Mouse (Mus musculus) gastrocnemius, adult 18-20 months (tissue): ENCODE measurements around the gene Cabp1. TPM values are rescaled to one million over a fixed set of nuclear protein-coding genes. Genes with fewer than 3 reads are reported as not detected.
A peak's percentile ranks its signal among the peaks of the same experiment; 100 is the strongest.

Experiments
- DNase-seq: peaks from one replicate; pipeline ENCODE4 v3.0.0; 2021; ENCODE audit warnings: low spot score
- long read RNA-seq, 2 experiments: library from polyadenylated mRNA; stranded (forward); transcript quantifications; one replicate each; pipeline ENCODE4 v2.0.0; 2021
- total RNA-seq, 2 experiments: library from RNA; stranded (reverse); gene quantifications; 2 replicates each; pipeline ENCODE4 v1.2.3; 2021

Cabp1 gene
- 1 to 10 TPM in 1 of 2 experiments, under 1 TPM in 1; 0.50 to 1.2 TPM for total RNA-seq
- long read RNA-seq, experiment 1 = 0 reads
- long read RNA-seq, experiment 2, partial matches to known transcripts = 0 of 1 reads
- long read RNA-seq, experiment 2, other reads (novel, unspliced or antisense) = 0 of 1 reads

DNA sequence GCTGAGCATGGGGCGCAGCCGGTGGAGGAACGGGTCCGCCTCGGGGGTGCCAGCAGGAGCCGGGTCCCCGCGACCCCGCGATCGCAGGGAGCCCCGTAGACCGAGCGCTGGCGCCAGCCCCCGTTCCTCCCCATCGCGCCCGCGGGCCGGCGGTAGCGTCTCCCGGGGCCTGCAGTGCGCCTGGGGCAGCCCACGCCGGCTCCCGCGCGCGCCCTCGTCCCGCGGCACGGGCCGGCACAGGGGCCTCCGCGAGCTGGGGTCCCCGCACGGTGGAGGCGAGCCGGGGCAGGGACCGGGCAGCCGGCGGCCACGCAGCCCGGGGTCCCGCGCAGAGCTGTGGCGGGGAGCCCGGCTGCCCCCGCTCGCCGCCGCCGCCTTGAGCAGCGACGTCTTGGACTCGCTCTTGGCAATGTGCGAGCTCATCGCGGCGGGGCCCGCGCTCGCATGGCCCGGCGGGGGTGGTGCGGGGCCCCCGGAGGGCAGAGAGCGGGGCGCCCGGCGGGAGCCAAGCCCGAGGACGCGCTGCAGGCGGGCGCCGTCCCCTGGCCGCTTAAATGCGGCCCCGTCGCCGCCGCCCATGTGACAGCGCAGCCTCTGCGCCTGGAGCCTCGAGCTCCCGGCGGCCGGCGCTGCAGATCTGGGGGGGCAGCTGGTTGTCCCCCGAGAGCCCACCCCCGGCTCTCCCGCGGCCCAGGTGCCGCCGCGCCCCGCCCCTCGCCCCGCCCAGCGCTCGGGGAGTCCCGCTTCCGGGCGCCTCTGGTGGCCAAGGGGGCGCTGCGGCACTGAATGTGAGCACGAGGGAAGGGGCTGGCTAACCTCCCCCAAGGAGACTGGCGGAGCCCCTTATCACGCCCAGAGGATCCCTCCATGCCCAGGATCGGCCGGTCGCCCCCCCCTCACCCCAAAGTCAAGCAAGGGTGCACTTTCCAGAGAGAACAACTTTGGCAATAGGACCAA, at the start of gene Cabp1:
Gene Cabp1, minus strand, starts transcription at position 713 of the 957 bp plus-strand sequence.
- no peak for DNase-seq

DNA sequence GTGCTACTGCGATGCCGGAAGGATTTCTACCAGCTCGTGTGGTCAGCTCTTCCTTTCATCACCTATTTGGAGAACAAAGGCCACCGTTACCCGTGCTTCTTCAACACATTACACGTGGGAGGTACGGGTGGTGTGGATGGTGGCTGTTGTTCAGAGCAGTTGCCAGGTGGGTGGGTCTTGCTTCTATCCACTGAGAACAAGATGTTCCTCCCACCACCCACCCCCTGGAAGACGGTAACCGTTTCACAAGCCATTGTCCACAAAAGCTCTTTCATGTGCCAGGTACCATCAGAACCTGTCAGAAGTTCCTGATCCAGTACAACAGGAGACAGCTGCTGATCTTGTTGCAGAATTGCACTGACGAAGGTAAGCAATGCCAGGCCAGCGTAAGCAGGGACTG, 46.0 kb upstream of the Cabp1 start:
- no peak for DNase-seq

DNA sequence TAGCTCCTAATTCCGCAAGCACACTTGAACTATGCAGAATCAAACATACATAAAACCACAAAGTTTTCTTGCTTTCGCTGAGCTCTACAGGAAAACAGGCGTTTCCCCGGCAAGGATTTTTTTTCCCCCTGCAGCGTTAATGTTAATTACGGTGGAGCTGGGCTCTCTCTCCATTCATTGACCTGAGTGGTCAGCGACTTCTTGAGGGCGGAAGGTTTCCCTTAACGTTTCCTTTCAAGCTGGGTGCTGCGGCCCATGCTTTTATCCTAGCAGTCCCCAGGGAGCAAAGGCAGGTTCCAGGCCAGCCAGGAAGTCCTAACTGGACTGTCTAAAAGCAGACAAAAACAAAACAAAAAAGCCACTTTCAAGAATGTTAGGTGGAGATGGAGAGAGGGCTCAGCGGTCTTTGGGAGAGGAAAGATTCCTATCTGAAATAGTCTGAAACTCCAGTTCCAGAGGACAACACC, 44.6 kb upstream of the Cabp1 start:
- no peak for DNase-seq

DNA sequence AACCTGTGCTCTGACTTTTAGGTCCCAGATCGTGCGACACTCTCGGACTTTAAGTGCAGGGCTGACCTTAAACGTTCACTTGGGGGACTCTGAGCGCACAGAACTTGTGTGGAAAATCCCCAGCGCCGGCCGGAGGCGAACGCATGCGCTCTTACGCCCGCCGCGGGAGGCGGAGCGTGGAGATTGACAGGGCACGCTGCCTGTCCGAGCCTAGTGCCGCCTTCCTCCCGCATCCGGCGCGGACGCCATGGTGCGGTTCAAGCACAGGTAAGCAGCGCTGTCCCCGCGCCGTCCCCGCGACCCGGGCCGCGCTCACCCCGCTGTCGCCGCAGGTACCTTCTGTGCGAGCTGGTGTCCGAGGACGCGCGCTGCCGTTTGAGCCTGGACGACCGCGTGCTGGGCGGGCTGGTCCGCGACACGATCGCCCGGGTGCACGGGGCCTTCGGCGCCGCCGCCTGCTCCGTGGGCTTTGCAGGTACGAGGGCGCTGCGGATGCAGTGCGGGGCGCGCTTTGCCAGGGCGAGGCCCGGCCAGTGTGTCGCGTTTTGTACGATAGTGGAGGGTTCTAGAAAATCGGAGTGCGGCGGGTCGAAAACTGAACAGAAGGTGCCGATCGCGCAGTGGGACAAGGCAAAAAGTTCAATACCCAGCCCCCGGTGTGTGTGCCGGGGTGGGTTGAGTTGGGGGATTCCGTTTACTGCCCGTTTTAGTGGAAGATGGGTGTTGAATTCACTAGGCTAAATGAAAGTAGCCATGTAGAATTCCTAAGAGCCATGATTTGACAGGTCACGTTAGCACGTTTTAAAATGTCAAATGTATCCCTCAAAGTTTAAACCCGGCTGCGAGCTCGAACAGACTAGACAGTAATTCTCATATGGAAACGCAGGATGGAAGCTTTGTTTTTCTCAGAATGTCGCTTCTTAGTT, 43.9 kb upstream of the Cabp1 start:
- peak; percentile 92 for DNase-seq

DNA sequence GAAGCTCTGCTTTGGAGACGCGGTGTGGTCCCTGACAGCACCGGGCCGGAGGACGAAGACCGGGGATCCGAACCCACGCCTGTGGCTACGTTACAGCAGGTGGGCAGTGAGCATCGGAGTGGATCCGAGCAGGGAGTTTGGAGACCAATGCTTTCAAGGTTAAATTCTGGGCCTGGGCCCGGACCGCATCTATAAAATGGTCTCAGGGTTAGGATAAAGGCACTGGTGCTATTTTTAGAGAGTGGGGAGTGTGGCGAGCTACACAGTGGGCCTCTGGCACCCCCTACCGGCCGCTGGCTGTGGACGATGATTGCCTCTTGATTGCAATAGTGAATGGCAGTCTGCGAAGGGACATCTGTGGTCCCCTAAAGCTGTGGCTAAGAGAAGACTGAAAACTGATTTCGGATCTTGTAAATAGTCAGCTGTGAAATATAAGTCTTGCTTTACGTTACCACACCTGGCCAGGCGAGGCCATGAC, 41.6 kb upstream of the Cabp1 start, which contains the start of gene Pop5:
Gene Pop5, plus strand, starts transcription at position 51 of the 478 bp plus-strand sequence.
- peak; percentile 89 for DNase-seq

DNA sequence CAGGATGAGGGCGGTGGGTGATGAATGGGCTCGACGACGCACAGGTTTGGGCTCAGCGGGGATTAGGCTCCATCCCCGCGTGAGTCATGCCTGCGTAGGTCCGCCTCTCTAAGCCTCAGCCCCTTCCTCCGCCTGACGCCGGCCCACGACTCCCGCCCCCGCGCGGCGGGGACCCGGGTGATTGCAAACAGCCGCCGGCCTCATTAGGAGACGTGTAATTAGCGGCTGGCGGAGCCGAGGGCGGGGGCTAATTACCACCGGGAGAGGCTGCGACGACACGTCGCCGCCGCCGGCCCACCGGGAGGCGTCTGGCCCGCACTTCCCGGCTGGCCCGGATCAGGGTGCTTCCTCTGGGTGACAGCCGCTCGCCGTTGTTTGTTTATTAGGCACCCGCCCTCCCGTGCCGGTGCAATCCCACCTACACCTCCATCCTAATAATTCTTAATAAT, 41.2 kb upstream of the Cabp1 start:
- peak; percentile 58 for DNase-seq

DNA sequence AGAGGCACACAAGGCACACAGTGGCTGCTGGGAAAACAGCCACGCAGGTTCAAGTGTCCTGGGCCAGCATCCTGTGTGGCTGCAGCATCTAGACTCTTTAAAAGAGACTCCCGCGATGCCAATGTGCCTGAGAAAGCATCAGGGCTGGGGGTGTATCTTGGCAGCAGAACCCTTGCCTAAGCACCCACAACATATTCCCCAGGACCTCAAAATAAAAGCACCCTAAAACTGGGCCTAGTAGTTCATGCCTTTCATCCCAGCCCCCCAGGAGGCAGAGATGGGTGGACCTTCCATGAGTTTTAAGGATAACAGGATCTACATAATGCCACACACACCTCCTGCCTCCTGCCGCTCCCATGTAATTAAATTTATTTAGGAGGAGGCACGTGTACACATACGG, 40.3 kb upstream of the Cabp1 start:
- DNase-seq = no peak

DNA sequence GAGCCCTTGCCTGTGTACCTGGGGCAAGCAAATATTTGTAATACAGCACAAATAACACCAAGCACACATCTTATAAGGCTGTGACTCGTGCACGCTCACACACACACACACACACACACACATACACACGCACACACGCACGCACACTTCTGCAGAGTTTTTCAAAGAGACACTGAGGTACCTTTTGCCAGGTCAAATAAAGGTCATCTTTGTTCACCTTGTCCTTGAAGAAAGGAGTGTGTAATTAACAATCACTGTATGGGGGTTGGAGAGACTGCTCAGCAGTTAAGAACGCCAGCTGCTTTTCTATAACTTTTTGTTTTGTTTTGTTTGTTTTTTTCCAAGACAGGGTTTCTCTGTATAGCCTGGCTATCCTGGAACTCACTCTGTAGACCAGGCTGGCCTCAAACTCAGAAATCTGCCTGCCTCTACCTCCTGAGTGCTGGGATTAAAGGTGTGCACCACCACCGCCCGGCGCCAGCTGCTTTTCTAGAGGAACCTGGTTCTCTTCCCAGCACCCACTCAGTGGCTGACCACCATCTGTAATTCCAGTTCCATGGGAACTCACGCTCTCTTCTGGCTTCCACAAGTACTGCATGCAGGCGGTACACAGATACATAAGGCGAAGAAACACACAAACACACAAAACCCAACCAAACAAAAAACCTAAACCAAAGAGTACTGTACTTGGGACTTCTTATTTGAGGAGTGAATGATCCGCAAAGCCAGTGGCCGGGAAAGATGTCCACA, 39.0 kb upstream of the Cabp1 start:
- no peak for DNase-seq

DNA sequence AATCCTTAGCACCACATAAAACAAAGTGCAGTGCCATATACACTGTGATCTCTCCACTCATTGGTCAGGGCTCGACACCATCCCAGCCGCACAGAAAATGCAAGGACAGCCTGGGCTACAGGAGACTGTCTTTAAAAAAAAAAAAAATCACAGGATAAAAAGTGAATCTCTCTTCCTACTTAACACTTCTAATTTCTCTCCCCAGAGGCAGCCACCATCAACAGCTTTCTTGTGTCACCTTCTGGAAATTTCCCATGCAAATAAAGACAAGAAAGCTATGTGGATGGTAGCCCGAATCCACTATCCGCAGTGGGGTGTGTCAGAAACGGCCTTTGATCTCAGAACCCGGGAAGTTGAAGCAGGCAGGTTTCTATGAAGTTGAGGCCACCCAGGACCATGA, 38.3 kb upstream of the Cabp1 start:
- no peak for DNase-seq

DNA sequence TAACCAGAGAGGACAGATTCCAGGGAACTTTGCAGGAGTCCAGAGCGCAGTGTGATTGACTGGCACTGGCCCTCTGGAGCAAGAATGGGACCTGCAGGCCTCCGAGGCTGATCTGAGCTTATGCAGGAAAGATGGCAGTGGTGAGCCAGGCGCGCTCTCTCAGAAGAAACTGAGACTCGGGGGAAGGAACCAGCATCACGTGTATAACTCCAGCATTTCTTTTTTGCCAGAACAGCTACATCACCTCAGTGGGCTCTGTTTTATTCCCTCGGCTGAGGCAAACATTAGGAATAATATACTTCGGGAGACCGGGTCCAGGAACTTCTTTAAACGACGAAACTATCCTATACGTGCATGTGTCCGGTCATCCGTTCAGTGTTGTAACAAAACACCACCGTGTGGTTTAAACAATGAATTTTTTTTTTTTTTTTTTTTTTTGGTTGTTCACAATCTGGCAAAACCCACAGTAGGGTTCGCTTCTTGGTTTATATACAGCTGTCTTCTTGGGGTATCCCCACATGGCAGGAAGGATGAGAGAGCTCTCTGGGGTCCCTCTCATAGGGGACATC, 37.5 kb upstream of the Cabp1 start:
- no peak for DNase-seq

DNA sequence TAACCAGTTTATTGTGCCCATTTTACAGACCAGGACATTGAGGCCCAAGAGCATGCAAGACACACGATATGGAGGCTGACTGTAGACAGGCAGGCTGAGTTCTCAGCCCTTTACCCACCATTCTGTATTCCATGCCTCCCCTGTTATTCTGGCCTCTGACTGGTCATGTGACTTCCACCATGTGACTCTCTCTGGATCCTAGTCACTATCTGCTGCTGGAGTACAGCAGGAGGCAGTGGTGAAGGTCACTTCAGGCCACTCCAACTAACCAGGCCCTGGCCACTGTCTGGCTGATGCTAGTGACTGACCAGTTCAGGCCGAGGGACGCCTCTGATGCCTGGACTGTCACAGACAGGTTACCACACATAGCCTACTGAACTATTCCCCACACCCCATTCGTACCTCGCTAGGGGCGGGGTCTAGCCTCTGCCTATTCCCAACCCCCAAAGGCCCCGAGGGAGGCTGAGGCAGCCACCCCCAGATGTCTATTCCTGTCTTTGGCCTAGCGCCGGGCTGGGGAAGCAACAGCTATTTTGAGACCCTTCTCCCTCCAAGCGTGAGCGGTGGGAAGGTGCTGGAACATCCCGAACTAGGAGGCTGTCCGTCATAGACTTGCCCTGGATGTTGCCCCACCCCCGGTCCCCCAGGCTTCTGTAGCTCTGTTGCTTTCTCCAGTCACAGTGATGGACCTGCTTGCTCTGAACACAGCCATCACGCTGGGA, 36.8 kb upstream of the Cabp1 start:
- peak; percentile 12 for DNase-seq

DNA sequence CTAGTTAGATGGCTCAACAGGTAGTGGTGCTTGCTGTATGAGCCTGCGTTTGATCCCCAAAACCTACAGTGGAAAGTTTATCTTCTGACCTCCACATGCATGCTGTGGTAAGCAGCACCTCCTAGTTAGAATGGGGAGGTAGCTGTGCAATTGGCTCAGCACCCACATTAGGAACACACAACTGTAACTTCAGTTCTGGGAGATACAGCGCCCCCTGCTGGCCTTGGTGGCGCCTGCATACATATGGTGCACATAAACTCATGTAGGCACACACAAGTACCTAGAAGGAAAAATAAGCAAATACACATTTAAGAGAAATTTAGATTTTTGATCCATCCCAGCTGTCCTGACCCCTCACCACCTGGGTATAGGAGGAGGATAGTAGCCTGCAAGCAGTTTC, 28.3 kb upstream of the Cabp1 start:
- no peak for DNase-seq

DNA sequence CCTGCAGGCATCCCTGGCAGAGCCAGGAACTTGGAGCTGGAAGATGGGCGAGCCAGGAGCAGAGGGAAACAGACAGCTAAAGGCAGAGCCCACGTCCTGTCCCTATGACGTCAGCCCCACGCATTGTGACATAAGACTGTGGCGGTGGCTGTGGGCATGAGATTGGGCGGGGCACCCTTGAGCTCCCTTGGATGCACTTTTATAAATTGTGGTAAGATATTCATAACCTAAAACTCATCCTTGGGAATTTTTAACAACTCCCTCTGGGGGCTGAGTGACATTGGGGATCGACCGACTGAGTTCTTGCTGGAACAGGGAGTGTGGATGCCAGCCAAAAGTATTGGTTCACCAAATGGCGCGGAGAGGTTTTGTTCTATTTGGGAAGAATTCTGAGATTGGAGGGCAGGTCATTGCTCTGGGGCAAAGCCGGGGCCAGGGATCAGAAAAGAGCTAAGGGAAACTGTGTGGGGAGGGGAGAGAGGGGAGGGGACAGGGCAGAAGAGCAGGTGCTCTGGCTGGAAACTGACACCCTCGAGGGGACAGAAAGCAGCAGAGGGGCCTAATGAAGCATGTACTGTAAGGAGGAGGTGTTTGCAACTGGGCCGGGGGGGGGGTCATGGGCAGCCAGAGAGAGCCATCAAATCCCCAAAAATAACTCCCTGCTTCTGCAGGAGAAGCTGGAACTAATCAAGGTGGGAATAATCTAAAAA, 26.9 kb upstream of the Cabp1 start:
- no peak for DNase-seq

DNA sequence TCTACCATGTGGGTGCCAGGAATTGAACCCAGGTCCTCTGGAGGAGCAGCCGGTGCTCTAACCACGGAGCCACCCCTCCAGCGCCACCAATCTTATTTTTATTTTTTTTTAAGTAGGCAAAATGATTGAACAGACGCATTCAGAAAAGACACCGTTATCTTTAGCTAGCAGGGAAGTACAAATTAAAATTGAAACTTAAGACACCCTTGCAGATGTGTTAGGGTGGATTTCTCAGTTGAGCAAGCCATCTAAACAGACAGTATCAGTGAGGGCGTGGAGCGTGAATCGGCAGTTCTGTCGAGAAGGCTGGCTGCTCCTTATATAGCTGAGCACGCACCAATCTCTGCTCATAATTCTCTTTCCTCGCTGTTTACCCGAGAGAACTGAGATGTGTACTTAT, 23.8 kb upstream of the Cabp1 start:
- no peak for DNase-seq

DNA sequence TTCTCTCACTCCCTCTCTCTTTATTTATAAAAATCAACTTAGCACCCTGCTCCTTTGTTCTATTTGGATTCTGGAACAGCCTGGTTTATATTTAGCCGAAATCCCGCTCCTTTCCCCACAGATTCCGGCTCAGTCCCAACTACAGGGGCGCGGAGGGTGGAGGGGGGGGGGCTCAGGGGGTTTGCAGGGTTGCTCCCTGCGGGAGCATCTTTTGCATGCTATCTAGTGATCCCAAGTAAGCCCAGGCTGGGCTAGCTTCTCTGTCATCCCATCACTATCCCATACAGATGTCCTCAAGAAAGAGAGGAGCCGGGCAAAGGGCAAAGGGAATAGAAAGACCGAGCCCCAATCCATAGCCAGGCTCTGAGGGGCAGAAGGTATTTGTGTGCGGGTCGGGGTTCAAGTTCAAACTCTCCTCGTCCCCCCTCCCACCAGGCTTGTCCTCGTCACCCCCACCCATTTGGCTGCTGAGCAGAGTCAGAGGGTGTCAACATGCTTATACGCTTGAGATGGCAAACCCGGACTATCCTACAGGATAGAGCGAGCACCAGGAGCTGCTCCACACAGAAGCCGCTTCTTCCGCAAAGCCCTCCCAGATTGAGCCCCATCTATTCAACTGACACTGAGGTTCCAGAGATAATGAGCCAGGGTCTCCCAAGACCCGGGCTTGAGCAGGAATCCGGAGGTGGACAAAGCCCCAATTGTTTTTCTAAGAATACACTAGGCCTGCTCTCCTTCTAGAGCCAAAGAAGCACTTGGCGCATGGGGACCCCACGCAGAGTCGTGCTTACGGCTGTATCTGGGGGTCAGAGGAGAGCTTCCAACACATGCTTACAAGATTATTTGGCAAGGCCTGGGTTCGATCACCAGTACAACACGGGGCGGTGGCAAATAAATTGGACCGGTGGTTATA, 21.3 kb upstream of the Cabp1 start:
- no peak for DNase-seq

DNA sequence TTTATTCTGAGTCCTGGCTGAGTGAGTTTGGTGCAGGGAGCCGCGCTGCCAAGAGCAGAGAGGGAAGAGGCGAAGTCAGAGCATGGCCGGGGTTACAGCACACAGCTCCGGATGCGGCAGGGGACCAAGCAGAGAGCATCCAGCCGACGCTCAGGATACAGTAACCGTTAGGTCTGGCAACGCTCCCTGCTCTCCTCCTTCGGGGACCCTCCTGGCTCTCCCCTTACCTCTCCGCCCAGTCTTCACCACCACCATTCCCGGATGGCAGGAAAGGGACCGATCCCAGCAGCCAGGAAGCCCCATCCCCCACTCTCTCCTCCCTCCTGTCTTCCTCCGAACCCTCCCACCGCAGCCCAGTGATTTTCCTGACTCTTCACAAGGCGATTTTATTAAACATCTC, 20.7 kb upstream of the Cabp1 start:
- no peak for DNase-seq

DNA sequence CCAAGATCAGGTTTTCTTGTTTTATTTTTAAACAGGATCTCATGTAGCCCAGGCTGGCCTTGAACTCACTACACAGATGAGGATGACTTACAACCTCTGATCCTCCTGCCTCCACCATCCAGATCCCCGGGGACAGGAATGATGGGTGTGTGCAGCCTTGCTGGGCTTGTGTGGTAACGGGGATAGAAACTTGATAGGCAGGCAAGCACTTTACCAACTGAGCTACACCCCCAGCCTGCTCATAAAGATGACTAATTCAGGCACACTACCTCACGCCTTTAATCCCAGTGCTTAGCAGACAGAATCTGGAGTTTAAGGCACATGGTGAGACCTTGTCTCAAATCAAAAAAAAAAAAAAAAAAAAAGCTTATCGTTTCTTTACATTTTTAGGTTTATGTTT, 18.7 kb upstream of the Cabp1 start:
- DNase-seq = no peak

DNA sequence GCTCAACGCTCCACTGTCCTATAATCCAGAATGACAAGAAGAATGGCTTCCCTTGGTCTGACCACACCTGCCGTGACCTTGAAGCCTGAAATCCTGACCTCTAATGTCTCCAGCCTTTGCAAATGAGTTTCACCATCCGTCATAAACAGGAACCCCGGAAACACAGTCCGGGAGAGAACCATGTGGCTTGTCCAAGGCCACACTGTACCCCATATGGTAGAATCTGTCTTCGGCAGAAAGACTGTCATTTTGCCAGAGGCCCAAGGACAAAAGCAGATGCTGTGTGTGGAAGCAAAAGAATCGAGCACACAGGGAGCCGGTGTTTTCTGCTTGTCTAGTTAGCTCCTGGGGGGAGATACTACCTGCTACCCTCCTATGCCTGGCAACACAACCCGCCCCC, 18.3 kb upstream of the Cabp1 start:
- no peak for DNase-seq
